Mouse (Mus musculus) liver, postnatal 0 days (tissue): ENCODE data around the gene Shisa4.

ENCODE experiments used
- CTCF ChIP-seq: sonication (generic); IDR thresholded peaks from 2 replicates; pipeline ENCODE4 v1.5.1; 2016; ENCODE audit warnings: antibody characterized with exemption, low read depth
- EP300 ChIP-seq: IDR thresholded peaks from 2 replicates; pipeline ENCODE4 v1.6.1; 2016; ENCODE audit warnings: antibody characterized with exemption, low read depth, mild to moderate bottlenecking

GRCm38 (mm10) chr1:135374175-135374867 is 716 bp downstream of the Shisa4 start:
- TF ChIP-seq CTCF, result no peak
- TF ChIP-seq EP300, result no peak
